Mouse (Mus musculus) hindbrain, postnatal 0 days (tissue): ENCODE measurements around the gene Fzr1. TPM values are rescaled to one million over a fixed set of nuclear protein-coding genes. Genes with fewer than 3 reads are reported as not detected.
A peak's percentile ranks its signal among the peaks of the same experiment; 100 is the strongest.

Source experiments
- ATAC-seq: fragments of 200-750 bp; cut with Nextera tagmentation; 2 replicates; pipeline ENCODE4 v1.8.0; 2017; ENCODE audit warnings: mild to moderate bottlenecking, moderate TSS enrichment, moderate library complexity
- DNase-seq: peaks from one replicate; pipeline ENCODE4 v3.0.0-alpha.2; 2015; ENCODE audit warnings: low spot score
- H3K27ac ChIP-seq: fragments of 300-500 bp; sonication (generic); 2 replicates; pipeline ENCODE4 v1.5.1; 2014; ENCODE audit warnings: mild to moderate bottlenecking
- H3K27me3 ChIP-seq: fragments of 300-500 bp; sonication (generic); 2 replicates; pipeline ENCODE4 v1.6.1; 2014; ENCODE audit warnings: low read length, mixed read lengths; ENCODE audit not compliant: insufficient read depth
- H3K36me3 ChIP-seq: fragments of 300-500 bp; sonication (generic); 2 replicates; pipeline ENCODE4 v1.6.1; 2014; ENCODE audit warnings: low read length, mixed read lengths; ENCODE audit not compliant: insufficient read depth
- H3K4me1 ChIP-seq: fragments of 300-500 bp; sonication (generic); 2 replicates; pipeline ENCODE4 v1.6.1; 2014; ENCODE audit warnings: antibody characterized with exemption, low read length, mixed read lengths; ENCODE audit not compliant: insufficient read depth
- H3K4me2 ChIP-seq: fragments of 300-500 bp; sonication (generic); 2 replicates; pipeline ENCODE4 v1.6.1; 2014; ENCODE audit warnings: low read depth, mild to moderate bottlenecking, low read length, moderate library complexity, mixed read lengths
- H3K4me3 ChIP-seq: fragments of 300-500 bp; sonication (generic); 2 replicates; pipeline ENCODE4 v1.5.1; 2014; ENCODE audit warnings: low read length
- H3K9ac ChIP-seq: fragments of 300-500 bp; sonication (generic); replicated peaks from 2 replicates; pipeline ENCODE4 v1.6.1; 2014; ENCODE audit warnings: mild to moderate bottlenecking, low read length, moderate library complexity, mixed read lengths
- H3K9me3 ChIP-seq: fragments of 300-500 bp; sonication (generic); 2 replicates; pipeline ENCODE4 v1.6.1; 2016; ENCODE audit warnings: low read length, mixed read lengths
- CTCF ChIP-seq: IDR thresholded peaks from 2 replicates; pipeline ENCODE4 v1.5.1; 2016; ENCODE audit warnings: antibody characterized with exemption, control low read depth, low read depth
- WGBS: fragments of 180-500 bp; shearing (Covaris S2); extraction: QIAGEN DNeasy Blood & Tissue Kit; methylation state at CpG from one replicate; pipeline ENCODE4 v1.1.7; 2014; 5-methylcytosine and 5-hydroxymethylcytosine counted together
- polyA plus RNA-seq: library from polyadenylated mRNA; unstranded; fragments of >200 nt; fragmentation: Nextera tagmentation; extraction: Ambion mirVana; gene quantifications from 2 replicates; pipeline ENCODE4 v1.2.1, GENCODE M21; 2015
- total RNA-seq: library from RNA; depleted of rRNA; stranded (reverse); fragments of >200 nt; gene quantifications from 2 replicates; pipeline ENCODE4 v1.2.3, GENCODE M21; 2014

The Fzr1 gene
- total and polyA plus RNA-seq, 2 experiments from 2014 or later = 106 to 134 TPM

GRCm38 (mm10) chr10:81320550-81321347 is 57.6 kb downstream of the Fzr1 start, which contains the start of gene Cactin:
TSS of gene Cactin (plus strand) at chr10:81321103.
- Histone ChIP-seq H3K9ac (peak within 1 kb of the TSS; percentile 86), H3K4me2 (peak within 1 kb of the TSS; percentile 85), H3K4me1 (peaks cover 11% of the 10 kb centered on the region; the same call in 1 of the 2 replicates), H3K4me3 (peak within 1 kb of the TSS; percentile 97), H3K27ac (peak within 1 kb of the TSS; percentile 93), H3K9me3 (no peaks in the 10 kb centered on the region), H3K27me3 (no peaks in the 10 kb centered on the region), H3K36me3 (peaks cover 49% of the 10 kb centered on the region)
- DNase-seq (peak; percentile 100), ATAC-seq (peak; percentile 96)
- WGBS = under 1% methylated on average over 68 of the region's 68 CpGs
- peak; percentile 57 for TF ChIP-seq CTCF

- Histone ChIP-seq H3K4me3 (peak overlapping the region; percentile 97), H3K9ac (peak overlapping the region; percentile 48), H3K9me3 (no peaks in the 10 kb centered on the region), H3K4me2 (peak overlapping the region; percentile 85), H3K27ac (peak overlapping the region; percentile 93), H3K27me3 (no peaks in the 10 kb centered on the region), H3K36me3 (peaks cover 49% of the 10 kb centered on the region), H3K4me1 (peaks cover 11% of the 10 kb centered on the region; the same call in 1 of the 2 replicates)
- peak; percentile 11; the same call in 1 of the 2 replicates for ATAC-seq
- DNase-seq = peak; percentile 98
- 1% methylated on average over 38 of the region's 38 CpGs for WGBS
- no peak for TF ChIP-seq CTCF
Observed at GRCm38 (mm10) chr10:81319741-81320549, 58.4 kb downstream of the Fzr1 start.

- H3K36me3 ChIP-seq = peaks cover 49% of the 10 kb centered on the region
- H3K27ac ChIP-seq = peak overlapping the region; percentile 93
- ATAC-seq (no peak), DNase-seq (peak; percentile 23)
- H3K9me3 ChIP-seq = no peaks in the 10 kb centered on the region
- peaks cover 11% of the 10 kb centered on the region; the same call in 1 of the 2 replicates for H3K4me1 ChIP-seq
- H3K4me3 ChIP-seq = peak overlapping the region; percentile 97
- H3K9ac ChIP-seq = peak overlapping the region; percentile 48
- H3K27me3 ChIP-seq = no peaks in the 10 kb centered on the region
- peak; percentile 52 for TF ChIP-seq CTCF
- WGBS = 33% methylated on average over 8 of the region's 8 CpGs
- H3K4me2 ChIP-seq = peak overlapping the region; percentile 85
Observed at GRCm38 (mm10) chr10:81319330-81319699, 59.0 kb downstream of the Fzr1 start.

GRCm38 (mm10) chr10:81318589-81319329 is 59.6 kb downstream of the Fzr1 start:
- Histone ChIP-seq H3K9me3 (no peaks in the 10 kb centered on the region), H3K36me3 (peaks cover 46% of the 10 kb centered on the region), H3K27ac (no peak overlapping the region), H3K4me2 (peak overlapping the region; percentile 85), H3K4me1 (peaks cover 11% of the 10 kb centered on the region; the same call in 1 of the 2 replicates), H3K9ac (no peak overlapping the region), H3K27me3 (no peaks in the 10 kb centered on the region), H3K4me3 (no peak overlapping the region)
- TF ChIP-seq CTCF = no peak
- 86% methylated on average over 13 of the region's 13 CpGs for WGBS
- no peak for DNase-seq
- no peak for ATAC-seq

GRCm38 (mm10) chr10:81317273-81317672 is 61.0 kb downstream of the Fzr1 start:
- Histone ChIP-seq H3K9me3 (no peaks in the 10 kb centered on the region), H3K36me3 (peaks cover 45% of the 10 kb centered on the region), H3K27ac (no peak overlapping the region), H3K9ac (no peak overlapping the region), H3K4me3 (no peak overlapping the region), H3K4me2 (no peak overlapping the region), H3K27me3 (no peaks in the 10 kb centered on the region), H3K4me1 (peaks cover 11% of the 10 kb centered on the region; the same call in 1 of the 2 replicates)
- DNase-seq = no peak
- WGBS = 23% methylated on average over 19 of the region's 20 CpGs
- no peak for TF ChIP-seq CTCF
- ATAC-seq = no peak
